15 mouse cellular contexts compared by ENCODE assay signal in genomic region chr2:4615014-4615546, GRCm38 (mm10). TPM values are rescaled to one million over a fixed set of nuclear protein-coding genes. Genes with fewer than 3 reads are reported as not detected.
DNase-seq lines count a peak whose midpoint lies in the region; ATAC-seq and TF ChIP-seq lines count a peak whose summit lies in the region.
"Had no signal": no experiment of that assay in that cellular context is flagged by ENCODE, and none has a peak within 500 bp of the region (broad histone marks: within the 10 kb centered on the region; RNA-seq: fewer than 3 reads in every experiment).

No protein-coding gene starts in this region.

- no peak overlapping the region for H3K4me3 ChIP-seq in heart, embryonic 13.5 days
- H3K4me3 ChIP-seq in lung, embryonic 14.5 days (ENCODE audit: low read depth, low read length) = no peak overlapping the region
- no peak overlapping the region for H3K4me3 ChIP-seq in stomach, embryonic 15.5 days (replicated peaks)
- H3K4me3 ChIP-seq: embryonic facial prominence, embryonic 13.5 days; heart, embryonic 12.5 days had no signal

- H3K9me3 ChIP-seq in heart, embryonic 13.5 days = no peaks in the 10 kb centered on the region
- H3K9me3 ChIP-seq in lung, embryonic 14.5 days (ENCODE audit: low read depth, low read length) = no peaks in the 10 kb centered on the region
- H3K9me3 ChIP-seq in stomach, embryonic 15.5 days = no peaks in the 10 kb centered on the region
- H3K9me3 ChIP-seq: embryonic facial prominence, embryonic 13.5 days; heart, embryonic 12.5 days had no signal

- H3K4me2 ChIP-seq in heart, embryonic 13.5 days = no peak overlapping the region
- no peak overlapping the region for H3K4me2 ChIP-seq in lung, embryonic 14.5 days
- no peak overlapping the region for H3K4me2 ChIP-seq in stomach, embryonic 15.5 days
- H3K4me2 ChIP-seq: embryonic facial prominence, embryonic 13.5 days; heart, embryonic 12.5 days had no signal

- no peaks in the 10 kb centered on the region for H3K27me3 ChIP-seq in heart, embryonic 13.5 days (replicated peaks)
- H3K27me3 ChIP-seq in lung, embryonic 14.5 days (ENCODE audit: insufficient read depth, low read length) = no peaks in the 10 kb centered on the region
- no peaks in the 10 kb centered on the region for H3K27me3 ChIP-seq in stomach, embryonic 15.5 days (replicated peaks)
- H3K27me3 ChIP-seq: embryonic facial prominence, embryonic 13.5 days; heart, embryonic 12.5 days had no signal

- TF ChIP-seq CTCF in lung, embryonic 14.5 days (IDR thresholded peaks at IDR 0.05; ENCODE audit: low read depth) = no peak

- H3K9ac ChIP-seq in heart, embryonic 13.5 days = no peak overlapping the region
- no peak overlapping the region for H3K9ac ChIP-seq in lung, embryonic 14.5 days
- H3K9ac ChIP-seq in stomach, embryonic 15.5 days = no peak overlapping the region
- H3K9ac ChIP-seq: embryonic facial prominence, embryonic 13.5 days; forebrain, postnatal 0 days; heart, embryonic 12.5 days had no signal

- 85% methylated on average over 2 of the region's 2 CpGs for WGBS in heart, embryonic 13.5 days
- WGBS in lung, embryonic 14.5 days = 65% methylated on average over 2 of the region's 2 CpGs
- 79% methylated on average over 2 of the region's 2 CpGs for WGBS in stomach, embryonic 15.5 days

- ATAC-seq in heart, embryonic 13.5 days (ENCODE audit: extremely low read depth, insufficient number of reproducible peaks, low FRiP score, low TSS enrichment) = no peak
- peak; percentile 53; the same call in 1 of the 2 replicates for ATAC-seq in lung, embryonic 14.5 days (ENCODE audit: insufficient read depth)
- peak; percentile 47; the same call in 1 of the 2 replicates for ATAC-seq in stomach, embryonic 15.5 days (ENCODE audit: insufficient read depth, low FRiP score, low read depth)

- H3K36me3 ChIP-seq in heart, embryonic 13.5 days = peaks cover 39% of the 10 kb centered on the region
- H3K36me3 ChIP-seq in lung, embryonic 14.5 days (ENCODE audit: insufficient read depth) = peaks cover 39% of the 10 kb centered on the region
- H3K36me3 ChIP-seq in stomach, embryonic 15.5 days = peaks cover 5% of the 10 kb centered on the region; the same call in 1 of the 2 replicates

- 0 out of 2 replicates have a peak overlapping the region, but pooled peaks have one; percentile 61 for H3K27ac ChIP-seq in heart, embryonic 13.5 days (replicated peaks)
- H3K27ac ChIP-seq in lung, embryonic 14.5 days (ENCODE audit: low read depth) = no peak overlapping the region
- no peak overlapping the region for H3K27ac ChIP-seq in stomach, embryonic 15.5 days
- H3K27ac ChIP-seq: embryonic facial prominence, embryonic 13.5 days had no signal

- H3K4me1 ChIP-seq in heart, embryonic 13.5 days = peaks cover 15% of the 10 kb centered on the region
- no peaks in the 10 kb centered on the region for H3K4me1 ChIP-seq in lung, embryonic 14.5 days (ENCODE audit: insufficient read depth)
- no peaks in the 10 kb centered on the region for H3K4me1 ChIP-seq in stomach, embryonic 15.5 days

- DNase-seq in heart, adult 8-10 months (ENCODE audit: low spot score) = no peak
- DNase-seq in lung, embryonic 14.5 days = no peak
- DNase-seq in lung, postnatal 4 days = no peak
- peak; percentile 35 for DNase-seq in 416B (ENCODE audit: low read depth)
- no peak for DNase-seq in cerebellum, postnatal 36 days
- DNase-seq: B cell, adult 2 months; cerebellum, adult 8-10 months; forebrain, postnatal 0 days; midbrain, embryonic 14.5 days; retina, postnatal 1 day; thymus, postnatal 14 days had no signal

RNA-seq across cellular contexts. Expression of gene Prpf18, which starts 36.8 kb away (rescaled TPM):
- polyA plus RNA-seq in heart, embryonic 13.5 days (2015; fragmentation: Nextera tagmentation; extraction: Ambion mirVana) = 26.2 and 27.9 TPM in 2 replicates
- total RNA-seq in heart, adult 8-10 months (2022) = 10 to 100 TPM; 34.0 to 37.1 (median 35.2) TPM
- polyA plus RNA-seq in lung, embryonic 14.5 days (2014; fragmentation: Nextera tagmentation; extraction: Ambion mirVana) = 35.5 and 36.8 TPM in 2 replicates
- polyA plus RNA-seq in stomach, embryonic 15.5 days (2015; fragmentation: Nextera tagmentation; extraction: Ambion mirVana) = 32.2 and 32.5 TPM in 2 replicates
